Mouse (Mus musculus): Measurements from ENCODE around the gene Gpr162.
"Not testable (repeated sequence)": the region's sequence is repeated elsewhere in the genome, so short reads cannot be mapped to it uniquely, and the experiment has no call there.

Gene Gpr162

GRCm38 (mm10) chr6:124863658-124864298, at the start of gene Gpr162:
TSS of gene Gpr162 (minus strand) at chr6:124863983.
- DNase-seq = peak; percentile 82 to 86

- DNase-seq = peak in 1 of 2 experiments; percentile 14
Measured at GRCm38 (mm10) chr6:124913214-124913613, 49.4 kb upstream of the Gpr162 start.

DNA sequence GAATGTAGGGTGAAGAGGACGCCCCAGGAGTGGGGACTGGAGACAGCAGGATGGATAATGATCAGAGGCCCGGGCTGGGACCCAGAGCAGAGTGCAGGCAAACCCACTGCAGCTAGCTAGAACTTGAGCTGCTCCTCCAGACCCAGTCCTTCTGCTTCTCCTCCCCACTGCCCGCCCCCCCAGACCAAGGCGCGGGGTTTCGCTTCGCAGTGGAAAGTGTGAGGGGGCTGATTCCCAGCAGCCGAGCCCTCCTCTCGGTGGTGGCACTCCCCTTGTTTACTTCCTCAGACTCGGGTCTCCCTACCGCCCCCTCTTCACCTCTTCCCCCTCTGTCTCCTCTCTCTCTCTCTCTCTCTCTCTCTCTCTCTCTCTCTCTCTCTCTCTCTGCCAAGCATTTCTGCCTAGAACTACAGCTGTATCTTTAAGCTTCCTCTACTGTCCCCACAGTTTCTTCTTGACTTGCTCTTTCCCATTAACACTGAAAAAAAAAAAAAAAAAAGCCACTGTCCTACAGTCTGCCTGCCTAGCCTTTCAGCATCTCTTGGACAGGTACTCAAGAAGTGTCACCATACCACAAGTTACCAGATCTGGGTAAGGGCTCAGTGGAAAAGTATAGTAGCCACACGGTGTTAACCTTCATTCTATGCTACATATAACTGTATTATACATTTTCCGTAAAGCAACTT, 47.9 kb upstream of the Gpr162 start, which contains the start of gene Lag3:
Gene Lag3, minus strand, starts transcription at position 173 of the 686 bp plus-strand sequence.
- DNase-seq = peak in 1 of 2 experiments; percentile 7

GRCm38 (mm10) chr6:124910032-124910431, 46.2 kb upstream of the Gpr162 start:
- peak in 1 of 2 experiments; percentile 45 for DNase-seq

DNA sequence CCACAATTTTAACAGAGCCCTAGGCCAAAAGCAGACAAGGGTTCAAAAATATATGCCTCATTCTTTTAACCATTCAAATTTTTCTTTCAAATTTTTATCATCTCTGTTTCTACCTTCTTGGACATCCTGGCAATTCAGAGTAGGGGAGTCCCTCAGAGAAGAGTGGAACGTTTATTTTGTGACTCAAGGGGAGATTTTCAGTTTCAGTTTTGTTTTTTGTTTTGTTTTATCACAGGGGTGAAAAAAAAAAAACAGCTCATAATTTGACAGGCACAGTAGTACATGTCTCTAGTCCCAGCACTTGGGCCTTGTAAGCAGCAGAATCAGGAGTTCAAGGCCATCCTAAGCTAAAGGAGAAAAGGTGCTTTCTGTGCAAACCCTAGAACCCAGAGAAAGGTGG, 44.0 kb upstream of the Gpr162 start:
- no peak for DNase-seq

DNA sequence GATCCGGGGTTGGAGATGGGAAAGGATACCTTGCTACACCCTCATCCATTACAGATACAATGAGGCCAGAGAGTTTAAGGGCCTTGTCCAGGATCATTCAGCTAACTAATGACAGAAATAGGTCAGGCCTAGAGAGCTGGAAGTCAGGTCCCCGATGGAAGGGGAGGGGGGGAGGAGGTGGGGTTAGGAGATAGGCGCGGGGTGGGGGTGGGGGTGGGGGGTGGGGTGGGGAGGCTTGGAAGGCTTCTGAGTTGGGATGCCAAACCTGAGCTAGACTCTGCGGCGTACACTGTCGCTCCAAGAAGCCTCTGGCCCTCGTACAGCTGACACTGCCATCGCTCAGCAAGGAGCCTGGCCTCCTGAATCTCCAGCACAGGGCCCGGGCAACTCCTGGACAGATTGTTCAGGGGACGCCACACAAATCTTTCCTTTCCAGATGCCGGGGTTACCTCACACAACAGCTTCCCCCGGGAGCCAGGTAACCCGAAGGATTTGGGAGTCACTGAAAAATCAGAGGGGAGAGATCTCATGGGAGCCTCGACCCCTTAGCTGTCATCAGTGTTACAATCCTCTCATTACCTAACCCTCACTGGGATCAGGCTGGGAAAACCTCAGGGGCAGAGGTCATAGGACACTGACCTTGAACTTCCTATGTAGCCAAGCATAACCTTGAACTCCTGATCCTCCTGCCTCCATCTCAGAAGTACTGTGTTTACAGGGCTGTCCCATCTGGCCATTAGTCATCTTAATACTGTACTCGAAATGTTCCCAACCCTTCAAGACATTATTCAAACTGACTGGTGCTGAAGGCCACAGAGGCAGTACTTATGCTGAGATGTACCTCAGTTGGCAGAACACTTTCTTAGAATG, 41.4 kb upstream of the Gpr162 start:
- peak in 1 of 2 experiments; percentile 59 for DNase-seq

- peak; percentile 83 to 85 for DNase-seq
Measured at GRCm38 (mm10) chr6:124904161-124904981, 40.6 kb upstream of the Gpr162 start.

DNA sequence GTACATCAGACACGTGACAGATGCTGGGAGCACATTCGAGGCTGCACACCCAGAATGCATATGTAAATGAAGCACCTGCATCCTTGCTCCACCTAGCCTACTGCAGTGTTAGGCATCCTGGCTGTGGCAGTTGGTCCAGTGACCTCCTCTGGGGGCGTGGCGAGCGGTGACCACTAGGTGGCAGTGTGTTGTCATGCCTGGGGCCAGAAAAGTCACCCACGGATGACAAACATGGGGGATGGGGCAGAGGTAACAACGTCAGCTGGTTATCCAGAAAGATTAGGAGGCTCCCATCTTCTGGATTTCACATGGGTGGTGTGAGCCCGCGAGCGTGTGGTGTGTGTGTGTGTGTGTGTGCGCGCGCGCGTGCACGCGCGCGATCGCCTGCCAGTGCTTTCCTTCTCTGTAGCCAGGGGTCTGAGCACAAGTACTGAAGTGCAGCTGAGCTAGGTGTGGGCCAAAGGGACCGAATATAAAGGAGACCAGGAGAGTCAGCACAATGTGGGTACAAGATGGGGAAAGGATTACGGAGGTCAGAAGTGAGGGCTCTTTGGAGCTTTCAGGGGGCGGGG, 39.9 kb upstream of the Gpr162 start:
- DNase-seq = peak; percentile 99 to 100

GRCm38 (mm10) chr6:124901851-124902250, 38.1 kb upstream of the Gpr162 start:
- DNase-seq = peak in 1 of 2 experiments; percentile 10

GRCm38 (mm10) chr6:124900801-124901480, 37.2 kb upstream of the Gpr162 start:
- peak in 1 of 2 experiments; percentile 63 for DNase-seq

DNA sequence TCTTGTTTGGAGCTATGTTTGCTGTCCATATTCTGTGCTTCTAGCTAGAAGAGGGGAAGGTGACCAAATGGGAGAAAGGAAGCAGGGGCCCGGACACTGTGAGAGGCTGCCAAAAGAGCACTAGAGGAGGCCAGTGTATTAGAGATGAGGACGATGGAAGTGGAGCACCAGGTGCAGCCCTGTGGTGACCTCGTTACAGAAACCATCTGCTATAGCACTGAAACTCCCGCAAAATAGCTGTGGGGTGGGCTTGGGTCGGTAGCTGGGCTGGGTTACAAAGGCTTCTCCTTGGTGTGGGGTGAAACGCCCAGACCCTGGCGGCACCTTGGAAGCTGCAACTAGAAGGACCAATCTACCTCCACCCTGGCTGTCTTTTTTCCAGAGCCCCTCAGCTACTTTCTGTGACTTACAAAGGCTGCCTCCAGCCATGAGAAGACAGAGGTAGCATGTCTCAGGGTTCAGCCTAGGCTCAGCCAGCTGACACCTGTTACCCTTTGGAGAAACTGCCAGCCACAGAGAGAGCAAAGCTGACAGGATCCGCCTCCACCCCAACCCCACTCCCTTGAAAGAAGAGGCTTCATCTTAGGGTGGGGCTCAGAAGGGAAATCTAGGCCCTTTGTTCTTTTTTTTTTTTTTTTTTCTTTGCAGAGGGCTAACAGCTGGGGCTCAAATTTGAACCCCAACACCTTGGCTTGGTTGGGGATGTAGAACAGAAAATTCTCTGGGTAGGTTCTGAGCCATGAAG, 36.4 kb upstream of the Gpr162 start:
- DNase-seq = peak in 1 of 2 experiments; percentile 43

GRCm38 (mm10) chr6:124898359-124898758, 34.6 kb upstream of the Gpr162 start:
- peak in 1 of 2 experiments; percentile 31 for DNase-seq

DNA sequence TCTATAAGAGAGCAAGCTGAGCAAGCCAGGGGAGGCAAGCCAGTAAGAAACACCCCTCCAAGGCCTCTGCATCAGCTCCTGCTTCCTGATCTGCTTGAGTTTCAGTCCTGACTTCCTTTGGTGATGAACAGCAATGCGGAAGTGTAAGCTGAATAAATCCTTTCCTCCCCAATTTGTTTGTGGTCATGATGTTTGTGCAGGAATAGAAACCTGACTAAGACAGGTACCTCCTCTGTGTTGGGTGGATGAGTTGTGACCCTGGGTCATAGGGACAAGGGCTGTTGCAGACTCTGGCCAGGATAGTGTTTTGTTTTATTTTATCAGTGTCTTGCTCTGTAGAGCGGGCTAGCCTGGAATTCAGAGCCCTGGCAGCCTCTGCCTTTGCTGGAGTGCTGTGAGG, 30.3 kb upstream of the Gpr162 start:
- DNase-seq = not testable (repeated sequence)

DNA sequence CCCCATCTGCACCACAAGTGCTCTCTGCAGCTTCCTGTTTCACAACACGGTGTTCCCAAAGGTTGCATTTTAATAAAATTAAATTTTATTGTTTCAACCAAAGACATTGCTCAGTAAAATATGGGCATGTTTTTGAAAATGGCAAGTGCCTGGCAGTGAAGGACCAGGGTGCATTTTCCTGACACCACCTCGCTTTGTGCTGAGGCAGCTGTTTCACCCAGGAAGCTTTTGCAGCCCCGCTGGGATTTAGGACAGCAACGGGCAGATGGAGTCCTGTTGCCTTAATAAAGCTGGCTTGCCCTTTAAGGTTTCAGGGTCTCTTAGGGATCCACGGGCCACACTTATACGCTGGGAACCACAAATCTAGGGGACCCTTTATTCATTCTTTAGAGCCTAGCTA, 27.2 kb upstream of the Gpr162 start:
- no peak for DNase-seq

- DNase-seq = no peak
Measured at GRCm38 (mm10) chr6:124888555-124889125, 24.9 kb upstream of the Gpr162 start.

GRCm38 (mm10) chr6:124887986-124888385, 24.2 kb upstream of the Gpr162 start, which contains the start of gene Cd4:
TSS of gene Cd4 (minus strand) at chr6:124888221.
- no peak for DNase-seq

DNA sequence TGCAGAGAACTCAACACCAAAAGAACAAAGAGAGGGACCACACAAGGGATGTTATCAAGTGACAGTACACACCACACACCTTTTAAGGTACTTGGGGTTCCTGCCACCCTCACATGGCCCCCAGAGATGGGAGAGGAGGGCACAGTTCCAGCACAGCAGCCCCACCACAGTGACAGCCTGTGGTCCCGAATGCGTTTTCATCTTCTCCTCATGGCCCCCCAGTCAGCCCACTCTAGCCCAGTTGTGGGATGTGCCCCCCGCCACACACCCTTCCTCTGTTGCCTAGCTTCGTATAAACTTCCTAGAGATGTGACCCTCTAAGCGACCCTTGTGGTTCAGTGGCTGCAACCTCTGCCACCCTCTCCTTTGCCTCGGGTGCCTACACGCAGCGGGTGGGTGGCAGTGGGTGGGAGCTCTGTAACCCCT, 22.2 kb upstream of the Gpr162 start:
- DNase-seq = no peak

DNA sequence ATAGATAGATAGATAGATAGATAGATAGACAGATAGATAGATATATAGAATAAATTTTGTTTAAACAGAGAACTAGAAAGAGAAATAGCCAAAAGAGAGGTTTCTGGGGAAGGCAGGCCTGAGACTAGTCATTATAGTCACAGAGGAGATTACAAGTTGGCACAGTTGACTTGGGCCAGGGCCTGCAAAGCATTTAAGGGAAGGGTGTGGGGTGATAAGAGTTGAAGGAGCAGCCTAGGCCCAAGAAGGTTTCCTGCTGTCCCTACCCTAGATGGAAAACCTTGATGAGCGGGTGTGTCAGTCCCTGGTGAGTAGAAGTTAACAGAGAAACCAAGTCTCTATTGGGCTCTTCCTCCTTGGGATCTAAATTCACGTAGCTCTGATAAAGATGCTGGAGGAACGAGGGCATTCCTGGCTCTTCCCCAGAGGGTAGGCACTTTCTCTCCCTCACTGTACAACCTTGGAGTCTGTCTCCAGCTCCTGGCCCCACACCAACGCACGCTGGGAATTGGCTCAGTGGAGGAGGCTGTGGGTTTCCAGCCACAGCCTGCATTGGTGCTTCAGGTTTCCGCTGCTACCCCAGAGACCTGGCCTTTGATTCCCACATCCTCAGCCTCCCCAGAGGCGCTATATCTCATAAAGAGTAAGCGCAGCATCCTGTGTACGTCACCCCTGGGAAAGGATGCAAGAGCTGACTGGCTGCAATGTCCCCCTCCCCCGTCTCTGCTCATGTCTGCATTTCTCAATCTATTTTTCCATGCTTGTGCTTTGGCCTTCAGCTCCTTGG, 21.1 kb upstream of the Gpr162 start:
- DNase-seq = peak; percentile 91 to 92

- DNase-seq = no peak
Measured at GRCm38 (mm10) chr6:124883351-124883750, 19.6 kb upstream of the Gpr162 start.
